Mouse (Mus musculus): ENCODE results near the gene Spice1. TPM values are rescaled to one million over a fixed set of nuclear protein-coding genes. Genes with fewer than 3 reads are reported as not detected.

The Spice1 gene
- total RNA-seq, 1 experiment from 2014 or later, result 21.5 TPM

Other genes starting within 250 kb of the Spice1 start
- gene Atp6v1a, start 207.4 kb upstream of the Spice1 start, total RNA-seq (2021), result 102 and 112 TPM in 2 replicates
- gene Naa50, start 207.3 kb upstream of the Spice1 start, total RNA-seq (2021), result 84.5 and 84.7 TPM in 2 replicates
- 25.5 and 27.0 TPM in 2 replicates for gene Usf3, start 173.9 kb upstream of the Spice1 start, total RNA-seq (2021)
- 11.3 and 12.6 TPM in 2 replicates for gene Sidt1, start 13.9 kb upstream of the Spice1 start, total RNA-seq (2021)
- 0.71 and 1.4 TPM in 2 replicates for gene Cfap44, start 47.7 kb downstream of the Spice1 start, total RNA-seq (2021)
- 43.0 and 46.3 TPM in 2 replicates for gene Boc, start 211.8 kb downstream of the Spice1 start, total RNA-seq (2021)

Measured in adrenal gland, postnatal 14 days (tissue).